Mouse (Mus musculus): ENCODE data around the gene Dapp1.
"Not testable (repeated sequence)": the region's sequence is repeated elsewhere in the genome, so short reads cannot be mapped to it uniquely, and the experiment has no call there.

The Dapp1 gene

DNA sequence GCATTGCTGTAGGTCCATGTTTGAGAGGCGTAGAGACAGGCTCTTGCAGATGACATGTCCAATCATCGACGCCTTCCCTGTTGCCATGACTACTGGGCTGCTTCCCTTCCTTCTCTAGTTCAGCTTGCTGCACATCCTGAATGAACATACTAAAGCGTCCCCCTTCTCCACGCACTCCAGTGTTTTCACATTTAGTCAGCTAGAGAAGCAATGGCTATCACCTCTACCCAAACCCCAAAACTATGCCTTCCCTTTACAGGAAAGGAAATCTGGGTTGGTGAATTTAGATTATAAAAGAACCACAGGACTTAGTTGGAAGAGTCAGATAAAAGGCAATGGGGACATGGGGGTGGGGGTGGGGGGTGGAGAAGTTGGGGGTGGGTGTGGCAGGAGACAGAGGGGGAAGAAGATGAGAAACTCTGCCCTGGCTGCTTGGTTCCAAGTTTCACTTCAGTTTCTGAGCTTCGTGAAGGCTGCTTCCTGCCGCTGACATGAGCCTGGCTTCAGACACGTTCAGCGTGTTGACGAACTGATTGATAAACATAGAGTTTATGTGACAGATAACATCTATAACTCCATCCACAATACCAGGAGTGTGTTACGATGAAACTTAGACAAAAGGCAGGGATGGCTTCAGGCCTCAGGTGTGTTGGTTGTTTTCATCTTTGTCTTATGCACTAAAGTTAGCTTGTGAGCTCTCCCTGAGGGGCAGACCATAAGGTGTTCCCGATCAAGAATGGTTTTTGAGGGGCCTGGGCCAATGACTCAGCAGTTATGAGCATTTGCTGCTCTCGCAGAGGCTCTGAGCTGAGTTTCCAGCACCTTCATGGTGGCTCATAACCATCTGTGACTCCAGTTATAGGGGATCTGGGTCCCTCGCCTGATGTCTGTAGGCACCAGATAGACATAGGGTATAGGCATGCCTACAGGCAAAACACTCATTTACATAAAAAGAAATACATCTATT is 28.1 kb downstream of the Dapp1 start:
- no peak for DNase-seq

DNA sequence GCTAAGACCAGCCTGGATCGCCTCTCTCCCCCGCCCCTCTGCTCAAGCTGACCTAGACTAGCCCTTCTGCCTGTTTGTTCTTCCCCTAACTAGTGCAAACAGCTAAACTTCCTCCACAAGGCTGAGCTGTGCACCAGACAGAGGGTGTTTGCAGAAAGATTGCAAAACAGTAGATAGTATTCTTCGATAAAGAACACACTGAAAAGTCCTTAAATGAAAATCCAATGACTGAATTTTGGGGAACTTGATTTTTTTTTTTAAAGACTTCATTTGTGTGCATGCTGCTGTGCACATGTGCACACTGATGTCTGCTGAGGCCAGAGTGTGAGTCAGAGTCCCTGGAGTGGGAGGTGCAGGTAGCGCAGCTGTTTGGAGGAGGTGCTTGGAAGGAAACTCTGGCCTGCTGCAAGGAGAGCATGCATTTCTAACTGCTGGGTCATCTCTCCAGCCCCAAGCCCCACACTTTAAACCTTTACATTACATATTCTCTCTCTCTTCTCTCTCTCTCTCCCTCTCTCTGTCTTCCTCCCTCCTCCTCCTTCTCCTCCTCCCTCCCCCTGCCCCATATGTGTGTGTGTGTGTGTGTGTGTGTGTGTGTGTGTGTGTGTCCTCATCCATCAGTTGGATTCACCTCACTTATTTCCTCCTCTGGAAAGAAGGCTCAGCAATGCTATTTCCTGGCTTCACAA is 29.0 kb downstream of the Dapp1 start:
- no peak for DNase-seq

DNA sequence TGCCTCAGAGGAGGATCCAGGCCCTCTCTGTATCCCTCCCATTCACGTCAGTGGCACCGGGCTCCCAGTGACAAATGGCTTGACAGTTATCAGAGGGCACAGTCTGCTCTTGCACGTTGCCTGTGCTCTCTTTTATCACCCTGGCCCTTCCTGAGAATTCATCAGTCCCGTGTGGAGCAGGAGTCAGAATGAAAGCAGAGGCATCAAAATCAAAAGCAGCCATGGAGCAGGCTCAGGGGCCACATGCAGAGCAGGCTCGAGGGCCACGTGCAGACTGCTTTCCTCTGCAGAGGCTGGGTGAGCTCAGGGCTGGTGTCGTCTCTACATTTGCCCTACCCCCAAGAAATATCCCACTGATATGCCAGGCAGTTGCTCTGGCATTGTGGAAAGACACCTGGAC is 29.5 kb downstream of the Dapp1 start:
- no peak for DNase-seq

DNA sequence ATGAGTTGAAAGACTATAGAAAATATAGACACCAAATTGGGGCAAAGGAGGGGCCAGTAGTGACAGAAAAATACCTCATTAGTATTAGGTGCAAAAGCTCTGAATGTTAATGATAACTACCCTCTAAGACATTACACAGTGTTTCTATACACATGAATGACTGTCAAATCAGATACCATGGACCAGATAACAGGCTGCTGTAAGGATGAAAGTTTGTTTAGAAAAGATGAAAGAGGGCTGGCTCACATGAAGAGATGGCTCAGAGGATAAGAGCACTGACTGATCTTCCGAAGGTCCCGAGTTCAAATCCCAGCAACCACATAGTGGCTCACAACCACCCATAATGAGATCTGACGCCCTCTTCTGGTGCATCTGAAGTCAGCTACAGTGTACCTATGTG is 30.0 kb downstream of the Dapp1 start:
- not testable (repeated sequence) for DNase-seq

DNA sequence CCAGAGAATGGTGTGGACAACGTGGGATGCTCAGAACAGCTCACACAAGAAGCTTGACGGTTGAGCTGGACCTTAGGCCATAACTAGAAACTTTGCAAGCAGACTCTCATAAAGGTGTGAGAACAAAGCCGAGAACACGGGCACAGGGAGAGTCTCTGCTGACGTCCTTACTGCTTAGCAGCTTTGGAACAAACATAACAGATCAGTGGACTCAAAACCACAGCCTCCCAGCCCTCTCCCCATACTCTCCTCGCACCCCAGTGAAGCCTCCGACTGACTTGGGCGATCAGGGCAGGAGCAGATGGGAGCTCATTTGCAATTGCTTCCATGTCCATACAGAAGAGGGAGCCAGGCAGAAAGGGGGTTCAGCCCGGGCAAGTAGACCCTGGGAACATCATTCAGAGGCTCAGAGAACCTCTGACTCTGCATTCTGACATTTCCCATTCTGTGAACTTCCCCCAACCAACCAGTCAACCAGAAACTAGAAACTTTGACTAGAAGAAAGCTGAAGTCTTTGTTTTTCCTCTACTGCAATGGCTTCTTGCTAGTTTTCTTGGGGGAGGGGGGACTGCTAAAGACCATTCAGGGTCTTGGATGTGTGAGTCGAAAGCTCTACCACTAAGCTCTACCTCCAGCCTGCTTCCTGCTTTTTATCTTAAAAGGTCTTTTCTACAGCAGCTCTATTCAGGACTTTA is 31.0 kb downstream of the Dapp1 start:
- DNase-seq = no peak

DNA sequence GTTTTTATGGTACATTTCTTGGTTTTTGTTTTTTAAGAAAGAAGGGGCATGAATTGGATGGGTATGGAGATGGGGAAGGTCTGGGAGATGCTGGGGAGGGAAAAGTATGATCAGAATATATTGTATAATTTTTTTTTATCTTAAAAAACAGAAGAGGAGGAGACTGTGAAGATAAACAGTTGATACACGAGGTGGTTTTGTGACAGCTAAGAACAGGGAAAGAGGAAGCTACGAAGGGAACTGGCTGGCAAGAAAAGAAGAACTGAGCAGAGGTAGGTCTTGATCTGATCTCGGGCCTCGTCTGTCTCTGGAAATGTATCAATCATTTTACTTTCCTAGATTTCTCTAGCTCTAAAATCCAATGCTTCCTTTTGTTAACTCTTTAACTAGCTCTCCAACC is 33.8 kb downstream of the Dapp1 start:
- DNase-seq = no peak

DNA sequence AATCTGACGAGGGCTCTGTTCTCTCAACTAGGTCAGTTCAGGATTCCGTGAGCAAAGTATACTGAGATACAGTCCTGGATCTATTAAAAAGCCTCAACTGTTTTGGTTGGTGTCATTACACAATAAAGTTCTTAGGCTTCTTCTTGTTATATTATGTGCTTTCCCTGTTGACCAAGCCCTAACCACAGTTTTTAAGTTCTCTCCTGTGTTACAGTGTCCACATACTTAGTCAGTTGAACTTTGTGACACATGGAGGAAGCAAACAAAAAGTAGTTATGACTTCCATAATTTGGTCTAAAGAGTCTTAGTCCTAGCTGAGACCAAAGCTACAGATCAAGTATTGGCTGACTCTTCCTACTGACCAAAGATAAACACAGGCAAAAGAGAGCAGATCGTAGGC is 34.5 kb downstream of the Dapp1 start:
- DNase-seq = no peak

DNA sequence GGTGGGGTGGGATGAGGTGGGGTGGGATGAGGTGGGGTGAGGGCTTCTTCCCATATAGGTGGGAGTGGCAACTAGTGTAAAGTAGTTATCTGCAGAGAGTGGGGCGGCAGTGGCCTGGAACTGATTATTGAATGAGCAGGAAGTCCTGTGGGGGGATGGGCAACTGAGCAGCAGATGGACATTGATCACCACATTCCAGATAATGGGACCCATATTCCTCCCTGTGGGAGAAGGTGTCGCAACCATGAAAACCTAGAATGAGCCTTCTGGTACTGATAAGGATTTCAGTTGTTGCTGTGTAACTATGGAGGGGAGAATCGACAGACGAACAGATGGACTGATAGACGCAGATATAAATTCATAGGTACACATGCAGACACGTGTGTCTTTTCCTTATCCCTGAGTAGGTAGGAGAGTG is 37.6 kb downstream of the Dapp1 start:
- no peak for DNase-seq

DNA sequence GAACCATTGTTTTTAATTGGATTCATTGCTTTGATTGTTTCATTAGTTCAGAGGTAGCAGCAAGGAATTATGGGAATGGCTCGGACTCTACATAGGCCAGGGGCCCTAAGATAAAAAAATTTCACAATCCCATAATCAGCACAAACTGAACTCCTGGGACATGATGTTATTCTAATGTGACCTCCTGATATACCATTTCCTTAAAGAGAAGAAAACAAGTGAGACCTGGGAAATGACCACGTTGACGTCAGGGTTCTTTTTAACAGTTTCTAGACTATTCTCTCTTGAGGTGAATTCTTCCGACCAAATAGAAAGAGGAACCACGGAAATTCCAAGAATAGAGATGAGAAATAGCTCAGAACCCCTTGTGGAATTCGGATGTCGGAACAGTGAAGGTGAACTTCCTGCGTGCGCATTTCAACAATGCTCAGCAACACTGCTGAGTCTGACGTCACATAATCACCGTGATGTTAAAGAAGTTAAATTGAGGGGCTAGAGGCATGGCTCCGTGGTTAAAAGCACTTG is 39.2 kb downstream of the Dapp1 start:
- no peak for DNase-seq

DNA sequence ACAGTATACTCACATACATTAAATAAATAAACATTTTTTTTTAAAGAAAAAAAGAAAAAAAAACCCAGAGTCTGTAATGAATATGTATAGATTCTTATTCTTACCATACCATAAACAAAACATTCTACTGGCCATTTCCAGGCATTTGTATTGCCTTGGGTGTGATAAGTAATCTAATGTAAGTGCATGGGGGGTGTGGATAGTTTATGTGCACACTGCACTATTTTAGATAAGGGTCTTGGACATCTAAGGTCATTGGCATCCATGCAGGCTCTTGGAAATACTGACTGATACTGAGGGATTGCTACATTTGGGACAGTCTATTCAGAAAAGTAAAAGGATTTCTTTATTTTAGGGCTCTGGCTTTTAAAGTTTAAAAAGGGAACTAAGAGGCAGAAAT is 39.8 kb downstream of the Dapp1 start:
- no peak for DNase-seq

DNA sequence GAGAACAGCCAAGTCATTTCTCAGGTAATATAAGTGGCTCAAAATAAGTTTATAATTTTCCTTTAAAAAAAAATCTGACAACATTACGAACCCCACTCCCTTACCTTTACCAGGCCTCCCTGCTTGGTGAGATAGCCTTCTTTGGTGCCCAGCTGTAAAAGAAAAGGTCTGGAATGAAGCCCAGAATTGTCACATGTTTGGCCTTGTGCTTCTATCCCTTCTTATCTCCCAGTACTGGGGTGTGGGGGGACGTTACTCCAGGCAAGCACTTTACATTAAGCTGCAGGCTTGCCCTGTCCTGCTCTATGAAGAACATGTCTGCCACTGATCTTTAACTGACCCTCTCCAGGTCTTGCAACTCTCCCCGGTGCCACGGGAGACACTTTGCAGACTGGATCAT is 40.6 kb downstream of the Dapp1 start:
- DNase-seq = no peak

DNA sequence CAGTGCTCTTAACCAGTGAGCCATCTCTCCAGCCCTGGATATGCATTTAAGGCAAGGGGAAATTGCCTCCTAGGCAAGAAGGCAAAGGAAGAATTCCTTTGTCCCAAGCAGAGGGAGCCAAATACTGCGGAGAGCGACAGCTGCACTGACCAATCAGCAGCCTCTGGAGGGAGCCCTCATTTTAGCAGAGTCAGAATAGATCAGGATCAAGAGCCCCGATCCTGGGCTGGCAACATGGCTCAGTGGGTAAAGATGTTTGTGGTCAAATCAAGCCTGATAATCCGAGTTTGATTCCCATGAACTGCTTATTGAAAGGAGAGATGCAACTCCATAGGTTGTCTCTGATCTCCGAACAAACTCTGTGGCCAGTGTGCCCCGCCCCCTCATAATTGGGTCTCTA is 42.7 kb downstream of the Dapp1 start:
- DNase-seq = peak; percentile 15

DNA sequence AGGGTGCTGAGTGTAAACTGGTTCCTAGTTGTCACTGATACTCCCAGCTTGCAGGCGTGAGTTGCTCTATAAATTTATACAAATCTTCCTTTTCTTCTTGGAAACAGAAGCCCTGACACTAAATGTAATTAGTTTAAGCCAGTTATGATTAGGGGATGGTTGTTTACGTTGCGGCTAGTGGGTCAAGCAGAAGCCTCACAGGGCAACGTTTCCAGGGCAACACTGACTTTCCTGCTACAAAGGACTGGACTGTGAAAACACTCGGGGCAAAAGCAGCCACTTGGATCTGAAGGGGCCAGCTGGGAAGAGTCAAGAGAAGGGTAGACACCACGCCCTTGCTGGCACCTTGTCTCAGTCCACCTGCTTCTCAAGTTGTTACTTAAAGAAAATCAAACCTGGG is 44.8 kb downstream of the Dapp1 start:
- DNase-seq = no peak

DNA sequence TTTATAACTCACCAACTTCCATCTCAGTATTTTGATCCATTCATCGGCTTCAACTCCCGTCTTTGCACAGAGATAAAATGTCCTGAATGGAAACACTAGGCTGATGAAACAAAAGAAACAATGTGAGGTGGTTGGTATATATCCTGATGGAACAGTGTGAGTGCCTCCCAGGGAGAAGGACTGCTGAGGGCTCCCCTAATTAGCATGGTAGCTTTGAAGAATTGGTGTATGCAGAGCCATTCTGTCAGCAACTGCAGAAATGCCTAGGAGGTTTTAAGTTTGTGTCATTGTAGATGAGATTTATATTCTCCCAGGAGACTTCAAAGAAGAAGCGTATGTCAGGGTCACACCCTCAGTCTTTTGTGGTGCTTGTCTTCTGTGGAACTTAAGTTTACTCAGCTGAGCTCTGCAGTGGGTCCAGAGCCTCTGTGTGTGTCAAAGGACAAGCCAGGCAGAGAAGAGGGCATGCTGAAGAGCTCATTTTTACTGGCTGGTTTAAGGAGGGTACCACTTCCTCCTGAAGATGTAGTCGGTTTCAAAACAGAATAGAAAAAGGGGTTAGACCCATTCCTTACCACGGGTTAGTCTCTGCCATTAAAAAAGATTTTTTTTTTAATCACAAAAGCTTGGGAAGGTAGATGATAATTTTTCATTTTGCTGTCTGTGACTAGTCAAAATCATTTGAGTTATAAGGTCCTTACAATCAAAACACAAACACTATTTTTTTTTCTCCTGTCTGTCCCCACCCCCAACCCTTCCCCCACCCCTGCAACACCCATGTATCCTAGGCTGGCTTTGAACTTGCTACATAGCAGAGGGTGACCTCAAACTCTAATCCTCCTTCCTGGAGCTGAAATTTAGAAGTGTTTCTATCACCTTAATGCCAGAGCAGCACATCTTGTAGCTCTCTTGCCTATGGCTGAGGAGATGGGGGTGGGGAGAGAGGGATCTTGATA is 45.5 kb downstream of the Dapp1 start:
- no peak for DNase-seq

DNA sequence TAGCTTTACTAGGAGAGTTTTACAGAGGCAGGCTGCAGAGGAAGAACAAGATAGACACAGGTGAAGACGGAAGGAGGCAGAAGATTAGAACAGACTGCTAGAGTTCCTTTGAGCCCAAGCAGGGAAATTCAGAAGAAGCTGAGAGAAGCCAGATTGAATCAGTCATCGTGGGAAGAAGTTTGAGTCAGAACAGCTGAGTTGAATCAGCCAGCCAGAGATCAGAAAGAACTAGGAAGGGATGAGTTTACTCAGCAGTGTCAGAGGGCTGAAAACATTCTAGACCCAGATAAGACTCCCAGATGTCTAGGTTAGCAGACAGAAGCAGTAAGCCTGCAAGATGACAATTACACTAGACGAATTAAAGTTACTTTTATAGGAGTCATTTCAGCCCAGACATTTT is 47.4 kb downstream of the Dapp1 start:
- DNase-seq = no peak

DNA sequence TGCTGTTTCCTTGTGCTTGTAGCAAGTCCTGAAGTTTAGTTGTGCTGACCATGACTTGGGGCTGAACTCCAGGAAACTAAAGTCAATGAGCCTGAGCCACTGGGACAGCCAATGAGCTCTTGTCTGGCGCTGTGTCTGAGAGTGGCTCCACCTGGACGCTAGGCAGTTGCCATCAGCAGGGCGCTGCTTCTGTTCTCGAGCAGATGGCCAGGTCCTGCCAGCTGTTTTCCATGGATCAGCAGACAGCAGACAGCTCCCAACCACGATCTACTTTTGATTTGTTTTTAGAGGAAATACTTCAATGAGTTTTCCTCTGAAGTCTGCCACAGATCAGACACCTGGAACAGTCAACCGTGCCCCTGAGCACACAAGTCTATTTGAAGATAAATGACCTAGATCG is 48.6 kb downstream of the Dapp1 start:
- DNase-seq = no peak

DNA sequence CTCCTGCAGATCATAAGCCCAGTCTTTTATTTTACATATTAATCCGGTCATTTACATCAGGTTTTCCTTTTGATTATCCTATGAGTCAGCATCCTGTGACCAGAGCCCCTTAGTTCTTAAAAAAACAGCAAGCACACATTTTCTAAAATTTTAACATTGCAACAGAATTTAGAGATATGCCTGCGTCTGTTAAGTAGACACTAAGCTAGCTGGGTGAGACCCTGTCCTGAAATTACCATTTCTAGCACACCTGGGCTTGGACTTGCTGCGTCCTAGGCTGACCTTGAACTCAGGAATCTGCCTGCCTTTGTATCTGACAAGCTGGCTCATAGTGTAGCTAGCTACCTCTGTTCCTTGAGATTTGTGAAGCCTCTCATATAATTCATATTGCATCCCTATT is 51.4 kb downstream of the Dapp1 start:
- DNase-seq = no peak

DNA sequence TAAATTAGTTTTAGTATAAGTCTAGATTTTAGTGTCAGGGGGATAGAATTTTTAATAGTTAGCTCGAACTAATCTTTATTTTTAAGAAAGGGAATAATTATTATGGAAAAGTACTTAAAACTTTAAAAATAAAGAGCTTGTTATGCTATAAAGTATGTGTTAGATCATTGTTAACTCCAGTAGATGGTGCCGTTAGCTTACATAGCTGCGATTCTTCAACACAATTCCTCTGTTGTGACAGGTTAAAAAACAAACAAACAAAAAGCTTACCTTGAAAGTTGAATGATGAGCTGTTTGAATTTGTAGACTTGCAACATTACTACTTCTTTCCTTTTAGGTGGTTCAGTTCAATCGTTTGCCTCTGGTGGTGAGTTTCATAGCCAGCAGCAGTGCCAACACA is 54.3 kb downstream of the Dapp1 start:
- no peak for DNase-seq

DNA sequence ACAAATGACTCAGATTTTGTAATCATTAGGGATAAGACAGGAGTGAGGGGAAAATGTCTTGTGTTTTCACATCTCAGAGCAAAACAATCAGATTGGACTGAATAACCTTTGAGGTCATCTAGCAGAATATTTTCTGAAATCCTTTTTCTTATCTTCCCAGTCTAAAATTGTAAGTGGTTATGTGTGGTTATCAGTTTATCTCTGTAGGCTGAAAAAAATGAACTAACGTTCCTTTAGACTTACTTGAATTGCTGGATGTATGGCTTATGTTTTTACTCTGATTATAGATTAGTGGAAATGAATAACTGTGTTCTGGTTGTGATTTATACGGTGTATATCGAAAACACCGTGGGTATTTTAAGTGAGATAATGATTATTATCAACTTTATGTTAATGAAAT is 60.8 kb downstream of the Dapp1 start:
- DNase-seq = no peak

DNA sequence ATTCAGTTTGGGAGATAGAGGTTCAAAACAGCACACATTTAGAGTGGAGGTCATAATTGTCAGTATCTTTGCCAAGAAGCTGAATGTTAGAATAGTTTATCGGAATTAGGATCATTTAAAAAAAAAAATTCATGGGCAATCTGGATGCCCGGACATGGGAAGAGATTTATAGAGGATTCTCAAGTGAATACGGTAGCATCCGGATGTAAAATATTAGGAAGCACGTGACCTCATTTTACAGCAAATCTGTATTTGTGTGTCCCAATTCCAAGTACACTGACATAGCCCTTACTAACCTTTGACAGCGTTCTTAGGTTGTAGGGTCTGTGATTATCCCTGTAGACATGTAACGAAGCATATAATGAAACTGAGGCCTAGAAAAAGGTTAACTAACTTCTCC is 61.9 kb downstream of the Dapp1 start:
- no peak for DNase-seq

DNA sequence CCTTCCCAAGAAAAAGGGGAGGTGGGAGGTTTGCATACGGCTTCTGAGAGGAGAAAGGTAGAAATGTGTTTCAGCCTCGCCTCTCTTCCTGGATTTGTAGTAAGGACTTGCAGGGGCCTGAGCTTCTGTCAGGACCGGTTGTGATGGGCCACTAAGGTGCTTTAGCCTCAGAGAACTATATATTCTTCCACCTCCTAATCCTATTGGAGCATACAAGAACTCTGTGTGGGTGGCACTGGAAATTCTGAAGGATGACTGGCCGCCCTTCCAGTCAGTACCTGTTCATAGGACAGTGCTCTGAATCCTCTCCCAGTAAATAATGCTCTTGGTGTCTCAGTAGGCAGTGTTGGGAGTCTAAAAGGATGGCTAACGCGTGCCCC is 62.4 kb downstream of the Dapp1 start:
- DNase-seq = no peak

DNA sequence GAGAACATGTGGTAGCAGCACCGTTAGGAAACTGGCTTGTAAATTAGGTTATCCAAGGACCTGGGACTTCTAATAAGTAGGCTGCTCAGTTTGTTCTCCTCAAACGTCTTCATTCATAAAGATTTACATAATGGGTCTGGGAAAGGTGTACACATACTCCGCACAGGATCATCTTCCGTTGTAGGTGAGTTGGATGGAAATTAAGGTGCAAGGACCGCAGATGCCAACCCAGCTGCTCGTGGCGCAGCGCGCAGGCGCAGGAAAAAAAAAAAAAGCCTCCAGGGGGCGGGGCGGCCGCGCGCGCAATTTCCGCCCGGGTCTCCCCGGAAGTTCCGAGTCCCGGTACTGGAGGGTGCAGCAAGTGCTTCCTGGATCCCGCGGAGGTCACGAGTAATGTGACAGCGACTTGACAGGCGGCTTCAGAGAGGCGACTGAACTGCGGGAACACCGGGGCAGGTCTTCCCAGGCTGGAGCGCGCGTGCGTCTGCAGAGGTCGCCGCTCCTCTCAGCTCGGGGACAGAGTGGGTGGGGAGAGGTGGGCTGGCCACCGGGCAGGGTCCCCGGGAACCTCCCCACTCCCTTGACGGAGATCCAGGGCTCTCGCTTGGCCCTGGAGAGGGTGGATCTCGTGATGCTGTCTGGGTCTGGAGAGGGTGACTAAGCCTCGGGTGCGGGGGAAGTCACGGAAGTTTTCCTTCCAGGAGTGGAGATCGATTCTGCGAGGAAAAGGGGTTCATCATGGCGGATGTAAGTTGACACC is 63.0 kb downstream of the Dapp1 start, which contains the start of gene Lamtor3:
Gene Lamtor3 (plus strand): TSS at position 335 of the 760 bp plus-strand sequence.
- DNase-seq = peak; percentile 85
